Mouse (Mus musculus) stomach, embryonic 14.5 days (tissue): ENCODE measurements around the gene Mns1. TPM values are rescaled to one million over a fixed set of nuclear protein-coding genes. Genes with fewer than 3 reads are reported as not detected.

Experiments
- ATAC-seq: fragments of 200-750 bp; cut with Nextera tagmentation; 2 replicates; pipeline ENCODE4 v1.8.0; 2017; ENCODE audit warnings: low read depth, moderate TSS enrichment; ENCODE audit not compliant: insufficient number of reproducible peaks, insufficient read depth, low FRiP score
- H3K27ac ChIP-seq: fragments of 300-500 bp; sonication (generic); 2 replicates; pipeline ENCODE4 v1.5.1; 2014; ENCODE audit warnings: mild to moderate bottlenecking, low read length, moderate library complexity, mixed read lengths
- H3K27me3 ChIP-seq: fragments of 300-500 bp; sonication (generic); 2 replicates; pipeline ENCODE4 v1.6.1; 2014; ENCODE audit warnings: low read length, control low read depth, mixed read lengths; ENCODE audit not compliant: control insufficient read depth, insufficient read depth
- H3K36me3 ChIP-seq: fragments of 300-500 bp; sonication (generic); 2 replicates; pipeline ENCODE4 v1.6.1; 2014; ENCODE audit warnings: mild to moderate bottlenecking, control low read depth, low read length, moderate library complexity, mixed read lengths; ENCODE audit not compliant: control insufficient read depth, insufficient read depth
- H3K4me1 ChIP-seq: fragments of 300-500 bp; sonication (generic); 2 replicates; pipeline ENCODE4 v1.6.1; 2014; ENCODE audit warnings: low read length, control low read depth, mixed read lengths; ENCODE audit not compliant: control insufficient read depth, insufficient read depth
- H3K4me2 ChIP-seq: fragments of 300-500 bp; sonication (generic); replicated peaks from 2 replicates; pipeline ENCODE4 v1.6.1; 2014; ENCODE audit warnings: low read depth, low read length, control low read depth
- H3K4me3 ChIP-seq: fragments of 300-500 bp; sonication (generic); 2 replicates; pipeline ENCODE4 v1.5.1; 2014; ENCODE audit warnings: low read depth, low read length, control low read depth
- H3K9ac ChIP-seq: fragments of 300-500 bp; sonication (generic); replicated peaks from 2 replicates; pipeline ENCODE4 v1.6.1; 2014; ENCODE audit warnings: low read depth, mild to moderate bottlenecking, control low read depth, low read length, moderate library complexity, mixed read lengths
- H3K9me3 ChIP-seq: fragments of 300-500 bp; sonication (generic); 2 replicates; pipeline ENCODE4 v1.6.1; 2016; ENCODE audit warnings: low read depth, low read length, control low read depth; ENCODE audit not compliant: control insufficient read depth
- WGBS: fragments of 180-500 bp; shearing (Covaris S2); extraction: QIAGEN DNeasy Blood & Tissue Kit; methylation state at CpG from one replicate; pipeline ENCODE4 v1.1.7; 2014; 5-methylcytosine and 5-hydroxymethylcytosine counted together
- microRNA-seq: library from miRNA; unstranded; fragments of <30 nt; microRNA quantifications from one replicate; pipeline ENCODE4, GENCODE M21; 2016
- polyA plus RNA-seq: library from polyadenylated mRNA; unstranded; fragments of >200 nt; fragmentation: Nextera tagmentation; extraction: Ambion mirVana; gene quantifications from 2 replicates; pipeline ENCODE4 v1.2.1, GENCODE M21; 2014

Mns1 gene
- polyA plus RNA-seq, 1 experiment from 2014 or later = 22.6 TPM

DNA sequence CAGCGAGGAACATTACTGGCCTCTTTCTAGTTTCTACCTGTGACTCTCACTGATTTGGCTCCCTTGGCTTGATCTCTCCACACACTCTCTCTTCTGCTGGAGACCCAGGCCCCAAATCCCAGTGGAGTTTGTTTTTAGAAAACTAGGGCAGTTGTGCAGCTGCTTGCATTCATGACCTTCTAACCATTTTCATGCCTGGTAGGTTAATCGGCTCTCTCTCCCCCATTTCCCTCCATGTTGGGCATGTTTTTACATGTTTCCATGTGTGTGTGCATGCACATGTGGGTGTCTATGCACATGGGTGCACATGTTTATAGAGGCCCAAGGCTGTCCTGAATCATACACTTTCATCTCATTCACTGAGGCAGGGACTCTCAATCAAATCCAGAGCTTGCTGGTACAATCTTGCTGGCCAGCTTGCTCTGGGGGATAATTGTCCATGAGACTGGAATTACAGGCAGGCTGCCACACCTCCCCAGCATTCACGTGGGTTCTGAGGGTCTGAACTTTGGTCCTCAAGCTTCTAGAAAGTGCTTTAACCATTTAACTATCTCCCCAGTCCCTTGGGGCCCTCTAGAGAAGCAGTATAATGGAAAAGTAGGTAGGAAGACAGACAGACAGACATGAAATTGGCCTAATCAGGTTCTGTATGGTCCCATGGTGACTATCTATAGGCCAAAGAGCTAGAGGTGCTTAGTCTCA is 56.3 kb downstream of the Mns1 start:
- Histone ChIP-seq H3K9ac (no peak overlapping the region), H3K36me3 (no peaks in the 10 kb centered on the region), H3K4me2 (no peak overlapping the region), H3K27ac (no peak overlapping the region), H3K4me1 (peaks cover 8% of the 10 kb centered on the region), H3K4me3 (no peak overlapping the region), H3K9me3 (no peaks in the 10 kb centered on the region), H3K27me3 (no peaks in the 10 kb centered on the region)
- no peak for ATAC-seq
- 86% methylated on average over 3 of the region's 3 CpGs for WGBS

GRCm38 (mm10) chr9:72496691-72497090 is 58.9 kb downstream of the Mns1 start:
- 55% methylated on average over 2 of the region's 2 CpGs for WGBS
- H3K27me3 ChIP-seq = no peaks in the 10 kb centered on the region
- H3K27ac ChIP-seq = no peak overlapping the region
- H3K4me1 ChIP-seq = 0 out of 2 replicates have a peak, but pooled peaks cover 4% of the 10 kb centered on the region
- no peaks in the 10 kb centered on the region for H3K36me3 ChIP-seq
- H3K4me2 ChIP-seq = no peak overlapping the region
- H3K9ac ChIP-seq = no peak overlapping the region
- no peak for ATAC-seq
- no peaks in the 10 kb centered on the region for H3K9me3 ChIP-seq
- H3K4me3 ChIP-seq = no peak overlapping the region

DNA sequence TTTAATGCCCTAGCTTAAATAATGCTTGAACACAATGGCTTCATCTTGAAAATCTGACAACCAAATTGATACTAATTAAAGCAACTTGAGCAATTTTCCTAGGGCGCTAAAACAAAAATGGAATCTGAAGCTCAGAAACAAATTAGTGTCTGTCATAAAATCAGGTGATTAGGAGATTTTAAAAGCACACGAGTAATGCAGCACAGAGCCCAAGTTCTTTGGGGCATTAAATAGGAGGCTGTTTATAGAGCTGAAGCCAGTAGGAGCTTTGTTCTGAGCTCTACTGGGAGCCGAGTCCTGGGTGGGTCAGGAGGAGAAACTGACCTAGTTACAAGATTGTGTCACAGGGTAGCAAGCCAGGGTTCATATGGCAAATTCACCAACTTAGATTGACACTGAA is 59.4 kb downstream of the Mns1 start:
- Histone ChIP-seq H3K36me3 (no peaks in the 10 kb centered on the region), H3K4me1 (0 out of 2 replicates have a peak, but pooled peaks cover 4% of the 10 kb centered on the region), H3K4me2 (no peak overlapping the region), H3K27me3 (no peaks in the 10 kb centered on the region), H3K27ac (no peak overlapping the region), H3K9ac (no peak overlapping the region), H3K4me3 (no peak overlapping the region), H3K9me3 (no peaks in the 10 kb centered on the region)
- WGBS = 71% methylated on average over 3 of the region's 3 CpGs
- ATAC-seq = no peak

Small RNAs within 50 kb of the gene (microRNA-seq; reads per million reads assigned to microRNA genes)
- not detected for gene Gm28010

Other genes starting within 250 kb of the Mns1 start
- gene Zfp280d, start 163.2 kb upstream of the Mns1 start, polyA plus RNA-seq = 53.1 and 54.6 TPM in 2 replicates
- 30.6 and 36.2 TPM in 2 replicates for gene Tex9, start 54.2 kb downstream of the Mns1 start, polyA plus RNA-seq
- 21.1 and 21.7 TPM in 2 replicates for gene Rfx7, start 94.2 kb downstream of the Mns1 start, polyA plus RNA-seq
- 755 and 764 TPM in 2 replicates for gene Nedd4, start 224.3 kb downstream of the Mns1 start, polyA plus RNA-seq